In genomic region chr13:44065741-44066185, GRCm38 (mm10) we compare ENCODE assay signal across 8 mouse cellular contexts.
A peak's percentile ranks its signal among the peaks of the same experiment; 100 is the strongest.
DNase-seq lines count a peak whose midpoint lies in the region; ATAC-seq and TF ChIP-seq lines count a peak whose summit lies in the region.

No protein-coding gene starts in this region.

- H3K4me3 ChIP-seq in bone marrow, adult 2 months (replicated peaks; ENCODE audit: control insufficient read depth, low read depth, low read length), result no peak overlapping the region
- H3K4me3 ChIP-seq in intestine, embryonic 14.5 days (ENCODE audit: low read depth, low read length), result no peak overlapping the region
- no peak overlapping the region for H3K4me3 ChIP-seq in lung, embryonic 14.5 days (ENCODE audit: low read depth, low read length)
- H3K4me3 ChIP-seq in stomach, postnatal 0 days (ENCODE audit: low read depth, low read length), result no peak overlapping the region
- H3K4me3 ChIP-seq in forebrain, embryonic 12.5 days (replicated peaks), result no peak overlapping the region

- H3K27ac ChIP-seq in bone marrow, adult 2 months (ENCODE audit: control insufficient read depth, insufficient read depth, low read depth, low read length, poor library complexity), result peak overlapping the region; percentile 64
- H3K27ac ChIP-seq in intestine, embryonic 14.5 days (ENCODE audit: low read depth), result peak overlapping the region; percentile 17; the same call in 1 of the 2 replicates
- peak overlapping the region; percentile 44 for H3K27ac ChIP-seq in lung, embryonic 14.5 days (ENCODE audit: low read depth)
- H3K27ac ChIP-seq in stomach, postnatal 0 days (replicated peaks), result no peak overlapping the region
- no peak overlapping the region for H3K27ac ChIP-seq in forebrain, embryonic 12.5 days

- no peak for TF ChIP-seq POLR2A in bone marrow, adult 2 months (IDR thresholded peaks at IDR 0.05; ENCODE audit: borderline replicate concordance, control insufficient read depth, low read depth, low read length)

- no peak overlapping the region for H3K9ac ChIP-seq in intestine, embryonic 14.5 days (ENCODE audit: low read length)
- H3K9ac ChIP-seq in lung, embryonic 14.5 days, result no peak overlapping the region
- no peak overlapping the region for H3K9ac ChIP-seq in stomach, postnatal 0 days (ENCODE audit: low read length)
- no peak overlapping the region for H3K9ac ChIP-seq in forebrain, embryonic 12.5 days

- H3K4me2 ChIP-seq in intestine, embryonic 14.5 days (ENCODE audit: low read length), result no peak overlapping the region
- H3K4me2 ChIP-seq in lung, embryonic 14.5 days, result 0 out of 2 replicates have a peak overlapping the region, but pooled peaks have one; percentile 7
- peak overlapping the region; percentile 23; the same call in 1 of the 2 replicates for H3K4me2 ChIP-seq in stomach, postnatal 0 days (replicated peaks; ENCODE audit: low read depth)
- no peak overlapping the region for H3K4me2 ChIP-seq in forebrain, embryonic 12.5 days

- WGBS in bone marrow, adult 2 months, result under 1% methylated on average over 13 of the region's 13 CpGs
- WGBS in intestine, embryonic 14.5 days, result 13% methylated on average over 13 of the region's 13 CpGs
- WGBS in lung, embryonic 14.5 days, result 13% methylated on average over 13 of the region's 13 CpGs
- 16% methylated on average over 13 of the region's 13 CpGs for WGBS in stomach, postnatal 0 days
- 79% methylated on average over 13 of the region's 13 CpGs for WGBS in forebrain, embryonic 12.5 days

- H3K9me3 ChIP-seq in intestine, embryonic 14.5 days (ENCODE audit: control insufficient read depth, low read length), result no peaks in the 10 kb centered on the region
- no peaks in the 10 kb centered on the region for H3K9me3 ChIP-seq in lung, embryonic 14.5 days (ENCODE audit: low read depth, low read length)
- H3K9me3 ChIP-seq in stomach, postnatal 0 days (ENCODE audit: control insufficient read depth, low read length), result no peaks in the 10 kb centered on the region
- no peaks in the 10 kb centered on the region for H3K9me3 ChIP-seq in forebrain, embryonic 12.5 days

- H3K4me1 ChIP-seq in bone marrow, adult 2 months (ENCODE audit: control insufficient read depth, insufficient read depth, low read length), result peaks cover 7% of the 10 kb centered on the region
- H3K4me1 ChIP-seq in intestine, embryonic 14.5 days (replicated peaks; ENCODE audit: control insufficient read depth, insufficient read depth, low read length), result peaks cover 25% of the 10 kb centered on the region
- H3K4me1 ChIP-seq in lung, embryonic 14.5 days (ENCODE audit: insufficient read depth), result peaks cover 12% of the 10 kb centered on the region; the same call in 1 of the 2 replicates
- no peaks in the 10 kb centered on the region for H3K4me1 ChIP-seq in stomach, postnatal 0 days (replicated peaks; ENCODE audit: control insufficient read depth, insufficient read depth)
- H3K4me1 ChIP-seq in forebrain, embryonic 12.5 days, result peaks cover 14% of the 10 kb centered on the region

- no peaks in the 10 kb centered on the region for H3K36me3 ChIP-seq in intestine, embryonic 14.5 days (ENCODE audit: control insufficient read depth, insufficient read depth, low read length)
- H3K36me3 ChIP-seq in lung, embryonic 14.5 days (ENCODE audit: insufficient read depth), result no peaks in the 10 kb centered on the region
- H3K36me3 ChIP-seq in stomach, postnatal 0 days (ENCODE audit: control insufficient read depth, insufficient read depth, low read length), result no peaks in the 10 kb centered on the region
- H3K36me3 ChIP-seq in forebrain, embryonic 12.5 days (replicated peaks), result no peaks in the 10 kb centered on the region

- TF ChIP-seq CTCF in bone marrow, adult 2 months (IDR thresholded peaks at IDR 0.05; ENCODE audit: control insufficient read depth, insufficient read depth, low read length), result no peak
- no peak for TF ChIP-seq CTCF in lung, embryonic 14.5 days (IDR thresholded peaks at IDR 0.05; ENCODE audit: low read depth)
- no peak for TF ChIP-seq CTCF in stomach, postnatal 0 days (IDR thresholded peaks at IDR 0.05; ENCODE audit: low read depth)

- no peaks in the 10 kb centered on the region for H3K27me3 ChIP-seq in intestine, embryonic 14.5 days (replicated peaks; ENCODE audit: control insufficient read depth, insufficient read depth, low read length)
- no peaks in the 10 kb centered on the region for H3K27me3 ChIP-seq in lung, embryonic 14.5 days (ENCODE audit: insufficient read depth, low read length)
- H3K27me3 ChIP-seq in stomach, postnatal 0 days (ENCODE audit: control insufficient read depth, insufficient read depth, low read length), result no peaks in the 10 kb centered on the region
- H3K27me3 ChIP-seq in forebrain, embryonic 12.5 days, result peaks cover 4% of the 10 kb centered on the region; the same call in 1 of the 2 replicates

- ATAC-seq in intestine, embryonic 14.5 days (replicated peaks; ENCODE audit: low FRiP score, low TSS enrichment, low read depth), result no peak
- no peak for ATAC-seq in lung, embryonic 14.5 days (ENCODE audit: insufficient read depth)
- ATAC-seq in stomach, postnatal 0 days (ENCODE audit: low FRiP score, low TSS enrichment), result no peak
- ATAC-seq in forebrain, embryonic 12.5 days (ENCODE audit: low FRiP score), result no peak

- TF ChIP-seq EP300 in stomach, postnatal 0 days (optimal IDR thresholded peaks at IDR 0.05), result no peak

- DNase-seq in MEL-GATA-1-ER (ENCODE audit: extremely low read depth, low read depth), result peak; percentile 13
- no peak for DNase-seq in intestine, embryonic 14.5 days (ENCODE audit: low spot score)
- DNase-seq in lung, embryonic 14.5 days, result peak; percentile 49
- peak; percentile 55 for DNase-seq in stomach, postnatal 0 days (ENCODE audit: low spot score)
- no peak for DNase-seq in frontal cortex, postnatal 36 days (ENCODE audit: low spot score in 2 of 2)
- no peak for DNase-seq in layer of hippocampus, postnatal 14 days (ENCODE audit: low spot score in 2 of 2)

Comparison
In these comparisons a context has a peak if more than half of its experiments do, and no peak if none do; other contexts are left out.
1. DNase-seq: peak in MEL-GATA-1-ER (single experiment), lung, embryonic 14.5 days (single experiment) and stomach, postnatal 0 days (single experiment); none in intestine, embryonic 14.5 days (single experiment), frontal cortex, postnatal 36 days (0 of 2) and layer of hippocampus, postnatal 14 days (0 of 2).
2. H3K27ac ChIP-seq: peak in bone marrow, adult 2 months (single experiment), intestine, embryonic 14.5 days (single experiment) and lung, embryonic 14.5 days (single experiment); none in stomach, postnatal 0 days (single experiment) and forebrain, embryonic 12.5 days (single experiment).
3. H3K4me2 ChIP-seq: peak in lung, embryonic 14.5 days (single experiment) and stomach, postnatal 0 days (single experiment); none in intestine, embryonic 14.5 days (single experiment) and forebrain, embryonic 12.5 days (single experiment).